Mouse (Mus musculus) MEL (cell line): ENCODE results near the gene Cd79b. TPM values are rescaled to one million over a fixed set of nuclear protein-coding genes. Genes with fewer than 3 reads are reported as not detected.

Source experiments
- DNase-seq: peaks from one replicate; pipeline ENCODE4 v3.0.0; 2011; ENCODE audit warnings: low read depth, low spot score
- H3K27ac ChIP-seq: 2 replicates; pipeline ENCODE4 v1.5.1; 2012; ENCODE audit warnings: low read depth, mild to moderate bottlenecking, control low read depth, low read length, moderate library complexity; ENCODE audit not compliant: control insufficient read depth
- H3K27me3 ChIP-seq, 2 experiments: fragments of 150-350 bp in 1 of 2; sonication (generic) in 1 of 2; 2 replicates each; pipeline ENCODE4 v1.6.1; 2012; ENCODE audit warnings: low read length in 2 of 2, mild to moderate bottlenecking in 2 of 2, improper control_type of control experiment in 1 of 2, moderate library complexity in 1 of 2; ENCODE audit not compliant: insufficient read depth in 2 of 2, control insufficient read depth in 1 of 2
- H3K36me3 ChIP-seq, 2 experiments: 2 replicates each; pipeline ENCODE4 v1.6.1; 2012 to 2014; ENCODE audit warnings: low read length in 2 of 2, improper control_type of control experiment in 1 of 2, inconsistent platforms in 1 of 2, mild to moderate bottlenecking in 1 of 2; ENCODE audit not compliant: insufficient read depth in 2 of 2, control insufficient read depth in 1 of 2
- H3K4me1 ChIP-seq, 2 experiments: fragments of 150-350 bp in 1 of 2; sonication (generic) in 1 of 2; 2 replicates each; pipeline ENCODE4 v1.6.1; 2012; ENCODE audit warnings: low read length in 2 of 2, improper control_type of control experiment in 1 of 2, mild to moderate bottlenecking in 1 of 2; ENCODE audit not compliant: insufficient read depth in 2 of 2, control insufficient read depth in 1 of 2
- H3K4me3 ChIP-seq, 2 experiments: fragments of 150-350 bp in 1 of 2; sonication (generic) in 1 of 2; 2 replicates each; pipeline ENCODE4 v1.5.1; 2012; ENCODE audit warnings: low read depth in 2 of 2, low read length in 2 of 2, mild to moderate bottlenecking in 2 of 2, moderate library complexity in 2 of 2, control low read depth in 1 of 2, improper control_type of control experiment in 1 of 2; ENCODE audit not compliant: control insufficient read depth in 1 of 2, insufficient read depth in 1 of 2
- H3K79me2 ChIP-seq: 2 replicates; pipeline ENCODE4 v1.6.1; 2012; ENCODE audit warnings: mild to moderate bottlenecking, low read length, moderate library complexity; ENCODE audit not compliant: control insufficient read depth, poor library complexity, insufficient read depth
- H3K9ac ChIP-seq: 2 replicates; pipeline ENCODE4 v1.6.1; 2012; ENCODE audit warnings: low read depth, mild to moderate bottlenecking, control low read depth, low read length, moderate library complexity; ENCODE audit not compliant: control insufficient read depth, poor library complexity, severe bottlenecking
- H3K9me3 ChIP-seq: fragments of 150-350 bp; sonication (generic); replicated peaks from 2 replicates; pipeline ENCODE4 v1.6.1; 2012; ENCODE audit warnings: mild to moderate bottlenecking, low read length, improper control_type of control experiment, moderate library complexity; ENCODE audit not compliant: insufficient read depth
- BHLHE40 ChIP-seq: IDR thresholded peaks from 2 replicates; pipeline ENCODE4 v1.6.1; 2012; ENCODE audit warnings: low read depth, mild to moderate bottlenecking, inconsistent platforms, low read length, improper control_type of control experiment, borderline replicate concordance
- CHD1 ChIP-seq: IDR thresholded peaks from 2 replicates; pipeline ENCODE4 v1.6.1; 2012; ENCODE audit warnings: low read depth, mild to moderate bottlenecking, inconsistent platforms, low read length, improper control_type of control experiment
- CHD2 ChIP-seq: IDR thresholded peaks from 2 replicates; pipeline ENCODE4 v1.6.1; 2011; ENCODE audit warnings: low read length, improper control_type of control experiment
- ELF1 ChIP-seq: IDR thresholded peaks from 2 replicates; pipeline ENCODE4 v1.6.1; 2014; ENCODE audit warnings: low read depth, mild to moderate bottlenecking, inconsistent platforms, low read length, improper control_type of control experiment, moderate library complexity
- GABPA ChIP-seq: IDR thresholded peaks from 2 replicates; pipeline ENCODE4 v1.6.1; 2012; ENCODE audit warnings: low read depth, mild to moderate bottlenecking, inconsistent platforms, low read length, improper control_type of control experiment, moderate library complexity
- GATA1 ChIP-seq: IDR thresholded peaks from 2 replicates; pipeline ENCODE4 v1.6.1; 2011; ENCODE audit warnings: low read depth, low read length, improper control_type of control experiment
- JUND ChIP-seq: IDR thresholded peaks from 2 replicates; pipeline ENCODE4 v1.6.1; 2011; ENCODE audit warnings: low read depth, mild to moderate bottlenecking, improper control_type of control experiment, low read length
- MAFK ChIP-seq: IDR thresholded peaks from 2 replicates; pipeline ENCODE4 v1.6.1; 2011; ENCODE audit warnings: low read depth, mild to moderate bottlenecking, low read length, improper control_type of control experiment, borderline replicate concordance
- MAZ ChIP-seq: IDR thresholded peaks from 2 replicates; pipeline ENCODE4 v1.6.1; 2012; ENCODE audit warnings: low read depth, mild to moderate bottlenecking, inconsistent platforms, low read length, improper control_type of control experiment
- MEF2A ChIP-seq: IDR thresholded peaks from 2 replicates; pipeline ENCODE4 v1.6.1; 2014; ENCODE audit warnings: low read depth, mild to moderate bottlenecking, inconsistent platforms, low read length, improper control_type of control experiment; ENCODE audit not compliant: poor library complexity, insufficient replicate concordance, severe bottlenecking; ENCODE audit errors: extremely low read depth
- MXI1 ChIP-seq: IDR thresholded peaks from 2 replicates; pipeline ENCODE4 v1.6.1; 2011; ENCODE audit warnings: mild to moderate bottlenecking, low read depth, low read length, improper control_type of control experiment
- NRF1 ChIP-seq: IDR thresholded peaks from 2 replicates; pipeline ENCODE4 v1.6.1; 2014; ENCODE audit warnings: low read depth, mild to moderate bottlenecking, inconsistent platforms, low read length, improper control_type of control experiment, moderate library complexity; ENCODE audit not compliant: poor library complexity, insufficient read depth, severe bottlenecking
- POLR2AphosphoS5 ChIP-seq: IDR thresholded peaks from 2 replicates; pipeline ENCODE4 v1.6.1; 2012; ENCODE audit warnings: low read depth, borderline replicate concordance, mild to moderate bottlenecking, inconsistent platforms, low read length, moderate library complexity, mixed read lengths
- RCOR1 ChIP-seq: IDR thresholded peaks from 2 replicates; pipeline ENCODE4 v1.6.1; 2012; ENCODE audit warnings: low read depth, mild to moderate bottlenecking, inconsistent platforms, low read length, improper control_type of control experiment
- SMC3 ChIP-seq: IDR thresholded peaks from 2 replicates; pipeline ENCODE4 v1.6.1; 2011; ENCODE audit warnings: low read depth, low read length, improper control_type of control experiment
- TAL1 ChIP-seq: IDR thresholded peaks from 2 replicates; pipeline ENCODE4 v1.6.1; 2012; ENCODE audit warnings: mild to moderate bottlenecking, inconsistent platforms, low read length, moderate library complexity, mixed read lengths
- TCF12 ChIP-seq: IDR thresholded peaks from 2 replicates; pipeline ENCODE4 v1.6.1; 2014; ENCODE audit warnings: low read depth, mild to moderate bottlenecking, inconsistent platforms, low read length, improper control_type of control experiment, moderate library complexity
- UBTF ChIP-seq: IDR thresholded peaks from 2 replicates; pipeline ENCODE4 v1.6.1; 2012; ENCODE audit warnings: low read depth, mild to moderate bottlenecking, inconsistent platforms, low read length, improper control_type of control experiment, moderate library complexity, borderline replicate concordance; ENCODE audit not compliant: insufficient read depth
- ZC3H11A ChIP-seq: IDR thresholded peaks from 2 replicates; pipeline ENCODE4 v1.6.1; 2012; ENCODE audit warnings: low read depth, mild to moderate bottlenecking, inconsistent platforms, low read length, improper control_type of control experiment
- ZMIZ1 ChIP-seq: IDR thresholded peaks from 2 replicates; pipeline ENCODE4 v1.6.1; 2012; ENCODE audit warnings: low read depth, mild to moderate bottlenecking, inconsistent platforms, low read length, improper control_type of control experiment, moderate library complexity
- ZNF384 ChIP-seq: IDR thresholded peaks from 2 replicates; pipeline ENCODE4 v1.6.1; 2012; ENCODE audit warnings: low read depth, mild to moderate bottlenecking, inconsistent platforms, low read length, improper control_type of control experiment
- polyA plus RNA-seq, 2 experiments: library from polyadenylated mRNA; stranded (reverse) in 1 of 2; unstranded in 1 of 2; fragments of >175 nt in 1 of 2; fragments of >200 nt in 1 of 2; gene quantifications; 2 replicates each; pipeline versions ENCODE4 v1.2.1 to v1.2.4; 2012; ENCODE audit warnings: low replicate concordance in 2 of 2, low read depth in 1 of 2; ENCODE audit not compliant: insufficient read length in 2 of 2, insufficient read depth in 1 of 2, missing spikeins in 1 of 2
- total RNA-seq: library from RNA; depleted of rRNA; stranded (reverse); fragments of 300-350 nt; gene quantifications from 2 replicates; pipeline ENCODE4 v1.2.3, GENCODE M21; 2012

Gene Cd79b
- total and polyA plus RNA-seq, 3 experiments = 0.54 to 2.4 TPM; not detected in 1

GRCm38 (mm10) chr11:106325566-106326206 lies 11.1 kb upstream of the Cd79b start (continued):
- no peak for TF ChIP-seq CHD1
- TF ChIP-seq GABPA = no peak
- no peak for TF ChIP-seq TAL1

GRCm38 (mm10) chr11:106324858-106325257 lies 10.3 kb upstream of the Cd79b start:
- TF ChIP-seq NRF1 (no peak), CHD1 (no peak), SMC3 (no peak), TAL1 (no peak), MAFK (no peak), UBTF (no peak), ZNF384 (no peak), MAZ (no peak), MEF2A (no peak), BHLHE40 (no peak), JUND (no peak), POLR2AphosphoS5 (no peak), CHD2 (no peak), ZMIZ1 (no peak), ZC3H11A (no peak), ELF1 (no peak), GATA1 (no peak), MXI1 (no peak), TCF12 (no peak), RCOR1 (no peak)
- H3K27me3 ChIP-seq = no peaks in the 10 kb centered on the region; a peak in 2 of 4 replicates
- no peak for DNase-seq
- no peak overlapping the region for H3K27ac ChIP-seq
- H3K36me3 ChIP-seq = peaks cover 0 to 12% of the 10 kb centered on the region in 2 experiments; a peak in 2 of 4 replicates
- H3K79me2 ChIP-seq = no peaks in the 10 kb centered on the region
- no peak overlapping the region for H3K9ac ChIP-seq
- peaks cover 0 to 24% of the 10 kb centered on the region in 2 experiments; a peak in 2 of 4 replicates for H3K4me1 ChIP-seq
- H3K9me3 ChIP-seq = no peaks in the 10 kb centered on the region
- no peak overlapping the region for H3K4me3 ChIP-seq
